Comparison of ENCODE assay signal across 26 mouse cellular contexts in the genomic region with DNA sequence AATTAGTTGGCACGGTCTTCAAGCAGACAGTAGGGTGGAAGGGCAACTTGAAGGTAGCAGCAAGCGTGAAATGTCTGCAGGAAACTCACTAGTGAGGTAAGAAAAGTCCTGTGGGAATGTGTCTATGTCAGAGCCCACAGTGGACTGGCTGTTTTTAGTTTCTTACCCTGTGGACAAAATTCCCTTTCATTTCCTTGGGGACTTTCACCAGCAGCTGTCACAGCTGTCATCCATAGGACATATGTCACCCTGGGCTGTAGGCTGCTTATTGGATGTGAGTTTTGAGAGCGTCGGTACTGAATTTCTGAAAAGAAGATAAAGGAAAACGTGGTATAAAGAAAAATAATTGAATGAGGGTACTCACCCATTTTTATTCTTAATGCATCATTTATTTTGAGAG.
DNase-seq lines count a peak whose midpoint lies in the region; ATAC-seq and TF ChIP-seq lines count a peak whose summit lies in the region.
"Had no signal": no experiment of that assay in that cellular context is flagged by ENCODE, and none has a peak within 500 bp of the region (broad histone marks: within the 10 kb centered on the region; RNA-seq: fewer than 3 reads in every experiment).

No protein-coding gene starts in this region.

- no peak for TF ChIP-seq RAD21 in MEL (IDR thresholded peaks at IDR 0.05; ENCODE audit: low read depth, low read length)

- H3K4me1 ChIP-seq in hindbrain, embryonic 11.5 days (replicated peaks; ENCODE audit: control insufficient read depth, insufficient read depth, low read length) = no peaks in the 10 kb centered on the region
- peaks cover 9% of the 10 kb centered on the region for H3K4me1 ChIP-seq in hindbrain, embryonic 10.5 days (replicated peaks)
- H3K4me1 ChIP-seq in midbrain, embryonic 14.5 days (ENCODE audit: control insufficient read depth, insufficient read depth, low read length) = 0 out of 2 replicates have a peak, but pooled peaks cover 3% of the 10 kb centered on the region
- H3K4me1 ChIP-seq in midbrain, embryonic 15.5 days = no peaks in the 10 kb centered on the region
- H3K4me1 ChIP-seq in MEL (ENCODE audit: control insufficient read depth in 1 of 2, insufficient read depth in 2 of 2, low read length in 2 of 2) = no peaks in the 10 kb centered on the region
- H3K4me1 ChIP-seq: embryonic facial prominence, embryonic 13.5 days; forebrain, embryonic 10.5 days; forebrain, embryonic 12.5 days had no signal

- H3K4me2 ChIP-seq in hindbrain, embryonic 11.5 days (replicated peaks; ENCODE audit: low read depth, low read length) = no peak overlapping the region
- no peak overlapping the region for H3K4me2 ChIP-seq in midbrain, embryonic 14.5 days (ENCODE audit: low read length)
- no peak overlapping the region for H3K4me2 ChIP-seq in midbrain, embryonic 15.5 days
- H3K4me2 ChIP-seq: embryonic facial prominence, embryonic 13.5 days; embryonic facial prominence, embryonic 15.5 days; forebrain, embryonic 12.5 days had no signal

- H3K27me3 ChIP-seq in hindbrain, embryonic 11.5 days (ENCODE audit: control insufficient read depth, insufficient read depth, low read length) = no peaks in the 10 kb centered on the region
- no peaks in the 10 kb centered on the region for H3K27me3 ChIP-seq in hindbrain, embryonic 10.5 days (ENCODE audit: insufficient read depth, poor library complexity, severe bottlenecking)
- no peaks in the 10 kb centered on the region for H3K27me3 ChIP-seq in midbrain, embryonic 14.5 days (ENCODE audit: control insufficient read depth, insufficient read depth, low read length)
- no peaks in the 10 kb centered on the region for H3K27me3 ChIP-seq in midbrain, embryonic 15.5 days (replicated peaks)
- no peaks in the 10 kb centered on the region for H3K27me3 ChIP-seq in MEL (ENCODE audit: control insufficient read depth in 1 of 2, insufficient read depth in 2 of 2, low read length in 2 of 2)
- H3K27me3 ChIP-seq: embryonic facial prominence, embryonic 13.5 days; embryonic facial prominence, embryonic 15.5 days; forebrain, embryonic 12.5 days; Patski had no signal

- TF ChIP-seq POLR2A in MEL (IDR thresholded peaks at IDR 0.05; ENCODE audit: control insufficient read depth in 1 of 2, insufficient read depth in 1 of 2, low read depth in 1 of 2, low read length in 2 of 2, poor library complexity in 1 of 2) = no peak

- H3K79me2 ChIP-seq in MEL (ENCODE audit: control insufficient read depth, insufficient read depth, low read length, poor library complexity) = no peaks in the 10 kb centered on the region

- no peak overlapping the region for H3K27ac ChIP-seq in hindbrain, embryonic 11.5 days (ENCODE audit: low read depth, low read length)
- H3K27ac ChIP-seq in hindbrain, embryonic 10.5 days = no peak overlapping the region
- H3K27ac ChIP-seq in midbrain, embryonic 14.5 days (replicated peaks; ENCODE audit: low read depth, low read length) = no peak overlapping the region
- H3K27ac ChIP-seq in midbrain, embryonic 15.5 days = no peak overlapping the region
- H3K27ac ChIP-seq in MEL (ENCODE audit: control insufficient read depth, low read depth, low read length) = no peak overlapping the region
- H3K27ac ChIP-seq: embryonic facial prominence, embryonic 13.5 days; embryonic facial prominence, embryonic 15.5 days; forebrain, embryonic 10.5 days; forebrain, embryonic 12.5 days had no signal

- WGBS in hindbrain, embryonic 11.5 days = 76% methylated on average over 5 of the region's 5 CpGs
- WGBS in hindbrain, embryonic 10.5 days = 79% methylated on average over 5 of the region's 5 CpGs
- 47% methylated on average over 5 of the region's 5 CpGs for WGBS in midbrain, embryonic 14.5 days
- 56% methylated on average over 5 of the region's 5 CpGs for WGBS in midbrain, embryonic 15.5 days

- no peak overlapping the region for H3K9ac ChIP-seq in hindbrain, embryonic 11.5 days (ENCODE audit: low read depth, low read length)
- H3K9ac ChIP-seq in midbrain, embryonic 14.5 days (replicated peaks; ENCODE audit: low read length) = no peak overlapping the region
- H3K9ac ChIP-seq in midbrain, embryonic 15.5 days = no peak overlapping the region
- H3K9ac ChIP-seq in MEL (ENCODE audit: control insufficient read depth, low read depth, low read length, poor library complexity, severe bottlenecking) = no peak overlapping the region
- H3K9ac ChIP-seq: embryonic facial prominence, embryonic 13.5 days; embryonic facial prominence, embryonic 15.5 days; forebrain, embryonic 12.5 days had no signal

- TF ChIP-seq EP300 in MEL (IDR thresholded peaks at IDR 0.05; ENCODE audit: low read depth in 1 of 2, low read length in 2 of 2) = no peak

- no peaks in the 10 kb centered on the region for H3K9me3 ChIP-seq in hindbrain, embryonic 11.5 days (ENCODE audit: control insufficient read depth, low read length)
- no peaks in the 10 kb centered on the region for H3K9me3 ChIP-seq in hindbrain, embryonic 10.5 days
- H3K9me3 ChIP-seq in midbrain, embryonic 14.5 days (ENCODE audit: control insufficient read depth, low read length) = no peaks in the 10 kb centered on the region
- H3K9me3 ChIP-seq in midbrain, embryonic 15.5 days = no peaks in the 10 kb centered on the region
- no peaks in the 10 kb centered on the region for H3K9me3 ChIP-seq in MEL (replicated peaks; ENCODE audit: insufficient read depth, low read length)
- H3K9me3 ChIP-seq: embryonic facial prominence, embryonic 13.5 days; embryonic facial prominence, embryonic 15.5 days; forebrain, embryonic 10.5 days; forebrain, embryonic 12.5 days had no signal

- H3K4me3 ChIP-seq in hindbrain, embryonic 11.5 days (ENCODE audit: low read depth, low read length) = no peak overlapping the region
- no peak overlapping the region for H3K4me3 ChIP-seq in hindbrain, embryonic 10.5 days
- no peak overlapping the region for H3K4me3 ChIP-seq in midbrain, embryonic 14.5 days (replicated peaks; ENCODE audit: low read depth, low read length)
- no peak overlapping the region for H3K4me3 ChIP-seq in midbrain, embryonic 15.5 days
- H3K4me3 ChIP-seq in MEL (ENCODE audit: control insufficient read depth in 1 of 2, insufficient read depth in 1 of 2, low read depth in 2 of 2, low read length in 2 of 2) = no peak overlapping the region
- H3K4me3 ChIP-seq: embryonic facial prominence, embryonic 13.5 days; embryonic facial prominence, embryonic 15.5 days; erythroblast, embryonic 14.5 days; forebrain, embryonic 10.5 days; forebrain, embryonic 12.5 days had no signal

- TF ChIP-seq CTCF in MEL (IDR thresholded peaks at IDR 0.05 in 2 of 3, conservative IDR thresholded peaks at IDR 0.05 in 1 of 3; ENCODE audit: control insufficient read depth in 1 of 3, insufficient read depth in 1 of 3, low read depth in 2 of 3, low read length in 3 of 3, poor library complexity in 1 of 3, severe bottlenecking in 1 of 3) = no peak

- DNase-seq in hindbrain, embryonic 11.5 days (ENCODE audit: low spot score) = no peak
- DNase-seq in hindbrain, embryonic 10.5 days (ENCODE audit: low spot score) = no peak
- DNase-seq in midbrain, embryonic 14.5 days = peak; percentile 13
- DNase-seq in MEL (ENCODE audit: low read depth, low spot score) = no peak
- DNase-seq in mesoderm, embryonic 11.5 days (ENCODE audit: low read depth, low spot score) = peak; percentile 33
- no peak for DNase-seq in embryo, embryonic 10.5 days (ENCODE audit: low spot score)
- DNase-seq: adrenal gland, adult 8-10 months; adrenal gland, postnatal 14 days; adrenal gland, postnatal 36 days; cerebellum, adult 11-12 months; cerebellum, adult 2 months; cerebellum, adult 9-10 months; cerebellum, postnatal 10 days; cerebellum, postnatal 25 days; embryo, embryonic 11 days had no signal

- H3K36me3 ChIP-seq in hindbrain, embryonic 11.5 days (ENCODE audit: control insufficient read depth, insufficient read depth, low read length) = no peaks in the 10 kb centered on the region
- no peaks in the 10 kb centered on the region for H3K36me3 ChIP-seq in hindbrain, embryonic 10.5 days
- H3K36me3 ChIP-seq in midbrain, embryonic 14.5 days (ENCODE audit: control insufficient read depth, insufficient read depth, low read length) = no peaks in the 10 kb centered on the region
- no peaks in the 10 kb centered on the region for H3K36me3 ChIP-seq in midbrain, embryonic 15.5 days (replicated peaks)
- no peaks in the 10 kb centered on the region; a peak in 1 of 4 replicates for H3K36me3 ChIP-seq in MEL (ENCODE audit: control insufficient read depth in 1 of 2, insufficient read depth in 2 of 2, low read length in 2 of 2)
- H3K36me3 ChIP-seq: embryonic facial prominence, embryonic 13.5 days; embryonic facial prominence, embryonic 15.5 days; forebrain, embryonic 10.5 days; forebrain, embryonic 12.5 days had no signal

- peak; percentile 65; the same call in 1 of the 2 replicates for ATAC-seq in hindbrain, embryonic 11.5 days (ENCODE audit: low FRiP score)
- peak; percentile 55; the same call in 1 of the 2 replicates for ATAC-seq in midbrain, embryonic 14.5 days (ENCODE audit: low FRiP score, low TSS enrichment)
- ATAC-seq in midbrain, embryonic 15.5 days (replicated peaks) = no peak
- no peak for ATAC-seq in frontal cortex, adult (ENCODE audit: low TSS enrichment)
- ATAC-seq: activated CD4-positive, CD25-positive, alpha-beta regulatory T cell, adult 4 months; forebrain, embryonic 14.5 days; forebrain, embryonic 16.5 days; Patski had no signal

TF ChIP-seq in MEL, 35 proteins besides CTCF, POLR2A, EP300 and RAD21:
- TF ChIP-seq TCF12 (IDR thresholded peaks at IDR 0.05; ENCODE audit: low read depth, low read length) (no peak), ZMIZ1 (IDR thresholded peaks at IDR 0.05; ENCODE audit: low read depth, low read length) (peak; percentile 32; the same call in 1 of the 2 replicates), CHD2 (IDR thresholded peaks at IDR 0.05; ENCODE audit: low read length) (no peak), UBTF (IDR thresholded peaks at IDR 0.05; ENCODE audit: borderline replicate concordance, insufficient read depth, low read depth, low read length) (no peak), GABPA (IDR thresholded peaks at IDR 0.05; ENCODE audit: low read depth, low read length) (no peak), ZC3H11A (IDR thresholded peaks at IDR 0.05; ENCODE audit: low read depth, low read length) (no peak)

Comparison
In these comparisons a context has a peak if more than half of its experiments do, and no peak if none do; other contexts are left out.
1. ATAC-seq: peak in hindbrain, embryonic 11.5 days (single experiment) and midbrain, embryonic 14.5 days (single experiment); none in midbrain, embryonic 15.5 days (single experiment) and frontal cortex, adult (single experiment).
2. DNase-seq: peak in midbrain, embryonic 14.5 days (single experiment) and mesoderm, embryonic 11.5 days (single experiment); none in hindbrain, embryonic 11.5 days (single experiment), hindbrain, embryonic 10.5 days (single experiment), MEL (single experiment) and embryo, embryonic 10.5 days (single experiment).